Mouse (Mus musculus) small intestine, adult 2 months (tissue): ENCODE measurements around the gene Nucb1. TPM values are rescaled to one million over a fixed set of nuclear protein-coding genes. Genes with fewer than 3 reads are reported as not detected.
"Not testable (repeated sequence)": the region's sequence is repeated elsewhere in the genome, so short reads cannot be mapped to it uniquely, and the experiment has no call there.

Experiments used
- H3K27ac ChIP-seq: fragments of 200-500 bp; 2 replicates; pipeline ENCODE4 v1.5.1; 2012; ENCODE audit warnings: low read depth, low read length, control low read depth, inconsistent platforms; ENCODE audit not compliant: insufficient read depth
- H3K27me3 ChIP-seq: fragments of 200-500 bp; 2 replicates; pipeline ENCODE4 v1.6.1; 2012; ENCODE audit warnings: mild to moderate bottlenecking, moderate library complexity, low read length, inconsistent platforms; ENCODE audit not compliant: control insufficient read depth, insufficient read depth
- H3K36me3 ChIP-seq: fragments of 200-500 bp; 2 replicates; pipeline ENCODE4 v1.6.1; 2012; ENCODE audit warnings: mild to moderate bottlenecking, low read length, control low read depth, inconsistent platforms; ENCODE audit not compliant: control insufficient read depth, insufficient read depth
- H3K4me1 ChIP-seq: fragments of 200-500 bp; 2 replicates; pipeline ENCODE4 v1.6.1; 2012; ENCODE audit warnings: low read length, inconsistent platforms, mixed read lengths; ENCODE audit not compliant: control insufficient read depth, insufficient read depth, insufficient read length
- H3K4me3 ChIP-seq: fragments of 200-500 bp; 2 replicates; pipeline ENCODE4 v1.5.1; 2012; ENCODE audit warnings: low read depth, mild to moderate bottlenecking, control low read depth, inconsistent platforms, low read length, moderate library complexity
- CTCF ChIP-seq: fragments of 200-500 bp; IDR thresholded peaks from 2 replicates; pipeline ENCODE4 v1.5.1; 2012; ENCODE audit warnings: low read depth, mild to moderate bottlenecking, control low read depth, inconsistent platforms, low read length, moderate library complexity, mixed read lengths; ENCODE audit not compliant: insufficient replicate concordance, insufficient read length; ENCODE audit errors: extremely low read depth
- POLR2A ChIP-seq: fragments of 200-500 bp; IDR thresholded peaks from 2 replicates; pipeline ENCODE4 v1.6.1; 2012; ENCODE audit warnings: low read depth, mild to moderate bottlenecking, control low read depth, inconsistent platforms, low read length, moderate library complexity
- WGBS: fragments of 180-500 bp; shearing (Covaris S2); methylation state at CpG from one replicate; pipeline ENCODE4 v1.1.7; 2018; 5-methylcytosine and 5-hydroxymethylcytosine counted together
- polyA plus RNA-seq: library from polyadenylated mRNA; depleted of rRNA; stranded (reverse); fragments of >200 nt; gene quantifications from 2 replicates; pipeline ENCODE4 v1.2.3, GENCODE M21; 2012

The Nucb1 gene
- polyA plus RNA-seq, 1 experiment, result 456 TPM

DNA sequence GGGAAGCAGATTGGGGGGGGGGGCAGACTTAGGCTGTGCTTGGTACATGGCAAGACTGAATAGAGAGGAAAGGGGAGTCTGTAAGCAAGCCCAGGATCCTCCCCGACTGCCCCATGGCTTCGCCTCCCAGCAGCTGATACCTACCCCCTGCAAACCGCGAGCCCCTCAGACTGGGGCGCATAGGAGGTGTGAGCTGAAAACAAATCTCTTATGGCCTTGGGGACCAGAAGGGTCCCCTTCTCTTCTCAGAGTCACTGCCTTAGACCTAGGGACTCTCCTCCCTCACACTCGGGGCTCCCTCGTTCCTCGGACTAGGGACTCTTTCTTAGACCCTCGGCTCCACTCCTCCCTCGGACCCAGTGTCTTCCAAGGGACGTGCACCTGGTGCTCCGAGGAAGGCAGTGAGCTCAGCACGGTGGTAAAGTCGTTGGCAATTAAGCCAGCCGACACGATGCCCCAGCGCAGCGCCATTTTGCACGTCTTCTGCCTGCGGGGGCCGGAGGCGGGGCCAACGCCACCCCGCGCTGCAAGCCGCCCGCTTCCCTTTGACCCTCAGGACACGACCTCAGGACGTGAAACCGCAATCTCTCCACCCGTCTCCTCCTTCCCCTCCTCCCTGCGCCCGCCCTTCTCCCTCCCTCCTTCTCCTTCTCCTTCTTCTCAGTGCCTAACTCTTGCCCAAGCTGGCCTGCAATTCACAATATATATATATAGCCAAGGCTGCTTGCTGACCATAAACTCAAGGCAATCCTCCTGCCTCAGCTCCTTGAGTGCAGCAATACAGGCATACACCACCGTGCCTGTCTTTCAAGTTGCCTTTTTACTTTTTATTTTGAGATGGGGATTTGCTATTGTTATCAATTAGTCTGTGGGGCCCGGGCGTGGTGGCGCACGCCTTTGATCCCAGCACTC is 21.7 kb downstream of the Nucb1 start, which contains the start of gene Dhdh:
Dhdh (minus strand) TSS at position 513 of the 912 bp plus-strand sequence.
- TF ChIP-seq CTCF, result no peak
- no peak; the same call in 1 of the 2 replicates for TF ChIP-seq POLR2A
- Histone ChIP-seq H3K27ac (peak within 1 kb of the TSS; percentile 43; the same call in 1 of the 2 replicates), H3K4me3 (peak within 1 kb of the TSS; percentile 80), H3K27me3 (no peaks in the 10 kb centered on the region), H3K4me1 (peaks cover 8% of the 10 kb centered on the region), H3K36me3 (peaks cover 7% of the 10 kb centered on the region)
- WGBS, result 14% methylated on average over 38 of the region's 38 CpGs

GRCm38 (mm10) chr7:45487861-45488292 is 22.3 kb downstream of the Nucb1 start:
- H3K4me1 ChIP-seq, result peaks cover 8% of the 10 kb centered on the region
- no peak overlapping the region for H3K27ac ChIP-seq
- H3K36me3 ChIP-seq, result peaks cover 1% of the 10 kb centered on the region; the same call in 1 of the 2 replicates
- TF ChIP-seq CTCF, result no peak
- WGBS, result 75% methylated on average over 11 of the region's 11 CpGs
- no peaks in the 10 kb centered on the region for H3K27me3 ChIP-seq
- H3K4me3 ChIP-seq, result no peak overlapping the region

- Histone ChIP-seq H3K27ac (no peak within 1 kb of the TSS), H3K36me3 (no peaks in the 10 kb centered on the region), H3K4me3 (no peak within 1 kb of the TSS), H3K4me1 (peaks cover 8% of the 10 kb centered on the region), H3K27me3 (no peaks in the 10 kb centered on the region)
- TF ChIP-seq POLR2A (no peak), CTCF (no peak)
- WGBS, result 75% methylated on average over 12 of the region's 12 CpGs
Measured at GRCm38 (mm10) chr7:45486761-45487415, 23.3 kb downstream of the Nucb1 start, which contains the start of gene Gm45808. Gene Gm45808 (minus strand): TSS chr7:45486811.

DNA sequence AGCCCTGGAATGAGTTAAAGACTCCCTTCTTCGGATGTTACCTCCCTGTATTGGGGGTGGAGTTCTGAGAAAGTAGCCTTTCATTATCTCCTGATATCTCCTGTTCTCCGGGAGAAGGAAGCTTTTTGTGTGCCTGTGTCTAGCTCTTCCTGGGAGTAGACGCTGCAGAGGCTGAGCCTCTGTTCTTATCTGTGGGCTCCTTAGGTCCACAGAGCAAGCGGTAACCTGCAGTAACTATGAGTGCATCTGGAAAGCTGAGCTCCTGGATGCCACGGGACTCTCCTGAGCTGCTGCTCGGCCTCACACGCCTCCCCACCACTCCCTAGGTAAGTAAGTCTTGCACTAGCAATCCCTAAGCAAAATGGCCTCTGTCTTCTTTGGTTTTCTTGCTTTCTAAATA is 24.0 kb downstream of the Nucb1 start:
- Histone ChIP-seq H3K4me1 (peaks cover 8% of the 10 kb centered on the region), H3K27me3 (no peaks in the 10 kb centered on the region), H3K4me3 (no peak overlapping the region), H3K27ac (no peak overlapping the region), H3K36me3 (no peaks in the 10 kb centered on the region)
- 51% methylated on average over 7 of the region's 7 CpGs for WGBS
- TF ChIP-seq CTCF (no peak), POLR2A (no peak)

- 93% methylated on average over 5 of the region's 5 CpGs for WGBS
- not testable (repeated sequence) for H3K4me1 ChIP-seq, H3K27ac ChIP-seq, H3K36me3 ChIP-seq, H3K4me3 ChIP-seq, H3K27me3 ChIP-seq
Measured at GRCm38 (mm10) chr7:45484985-45485384, 25.2 kb downstream of the Nucb1 start.

DNA sequence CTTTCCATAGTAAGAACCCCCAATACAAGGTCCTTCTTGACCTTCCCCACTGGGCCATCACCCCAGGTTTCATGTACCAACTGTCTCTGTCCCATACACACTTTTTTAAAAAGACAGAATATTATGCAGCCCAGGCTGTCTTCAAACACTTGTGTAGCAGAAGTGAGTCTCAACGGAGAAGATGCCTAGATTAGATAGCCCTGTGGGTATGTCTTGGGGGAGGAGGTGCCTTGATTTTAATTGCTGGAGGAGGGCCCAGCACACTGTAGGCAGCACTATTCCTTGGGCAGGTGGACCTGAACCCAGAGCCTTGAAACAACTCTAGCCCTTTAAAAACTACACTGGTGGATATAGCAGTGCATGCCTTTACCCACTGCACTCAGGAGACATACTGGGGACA is 28.0 kb downstream of the Nucb1 start:
- H3K27me3 ChIP-seq, result no peaks in the 10 kb centered on the region
- no peak overlapping the region for H3K27ac ChIP-seq
- TF ChIP-seq POLR2A (no peak), CTCF (no peak)
- no peak overlapping the region for H3K4me3 ChIP-seq
- H3K4me1 ChIP-seq, result no peaks in the 10 kb centered on the region
- WGBS, result 56% methylated on average over 1 of the region's 1 CpGs
- H3K36me3 ChIP-seq, result no peaks in the 10 kb centered on the region

GRCm38 (mm10) chr7:45481374-45481927 is 28.8 kb downstream of the Nucb1 start, which contains the start of gene Tulp2:
Gene Tulp2 (plus strand): TSS chr7:45481877.
- Histone ChIP-seq H3K27ac (no peak within 1 kb of the TSS), H3K36me3 (no peaks in the 10 kb centered on the region), H3K4me3 (no peak within 1 kb of the TSS), H3K27me3 (no peaks in the 10 kb centered on the region), H3K4me1 (no peaks in the 10 kb centered on the region)
- TF ChIP-seq POLR2A (no peak), CTCF (no peak)
- WGBS, result 47% methylated on average over 14 of the region's 15 CpGs

DNA sequence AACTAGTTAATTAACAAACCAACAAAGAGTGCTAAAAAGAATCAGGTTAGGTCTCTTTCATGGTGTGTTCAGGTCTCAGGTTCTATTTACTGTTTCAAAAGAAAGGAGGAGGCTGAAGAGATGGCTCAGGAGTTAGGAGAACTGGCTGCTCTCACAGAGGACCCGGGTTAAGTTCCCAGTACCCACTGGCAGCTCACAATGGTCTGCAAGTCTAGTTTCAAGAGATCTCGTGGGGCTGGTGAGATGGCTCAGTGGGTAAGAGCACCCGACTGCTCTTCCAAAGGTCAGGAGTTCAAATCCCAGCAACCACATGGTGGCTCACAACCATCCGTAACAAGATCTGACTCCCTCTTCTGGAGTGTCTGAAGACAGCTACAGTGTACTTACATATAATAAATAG is 29.9 kb downstream of the Nucb1 start:
- H3K27ac ChIP-seq, H3K27me3 ChIP-seq, H3K4me1 ChIP-seq, H3K4me3 ChIP-seq, H3K36me3 ChIP-seq: not testable (repeated sequence)
- 72% methylated on average over 3 of the region's 4 CpGs for WGBS
